Mouse (Mus musculus): ENCODE data around the gene Rnf148.

Gene Rnf148

GRCm38 (mm10) chr6:23655036-23655435, at the start of gene Rnf148:
Gene Rnf148, minus strand, starts transcription at chr6:23655136.
- no peak for ATAC-seq (ENCODE audit: insufficient number of reproducible peaks, low FRiP score, low TSS enrichment)

- ATAC-seq (ENCODE audit: insufficient number of reproducible peaks, low FRiP score, low TSS enrichment), result no peak
Observed at GRCm38 (mm10) chr6:23700879-23701278, 45.9 kb upstream of the Rnf148 start.

GRCm38 (mm10) chr6:23678172-23678571, 23.2 kb upstream of the Rnf148 start:
- ATAC-seq (ENCODE audit: insufficient number of reproducible peaks, low FRiP score, low TSS enrichment), result peak; percentile 58; the same call in 1 of the 2 replicates

GRCm38 (mm10) chr6:23650205-23650604, 4.7 kb downstream of the Rnf148 start, which contains the start of gene Rnf133:
Gene Rnf133, minus strand, starts transcription at chr6:23650305.
- no peak for ATAC-seq (ENCODE audit: insufficient number of reproducible peaks, low FRiP score, low TSS enrichment)

GRCm38 (mm10) chr6:23648732-23649131, 6.2 kb downstream of the Rnf148 start:
- ATAC-seq (ENCODE audit: insufficient number of reproducible peaks, low FRiP score, low TSS enrichment), result no peak

GRCm38 (mm10) chr6:23647627-23648247, 7.2 kb downstream of the Rnf148 start:
- no peak for ATAC-seq (ENCODE audit: insufficient number of reproducible peaks, low FRiP score, low TSS enrichment)

GRCm38 (mm10) chr6:23637081-23637480, 17.9 kb downstream of the Rnf148 start:
- no peak for ATAC-seq (ENCODE audit: insufficient number of reproducible peaks, low FRiP score, low TSS enrichment)

GRCm38 (mm10) chr6:23635208-23635607, 19.7 kb downstream of the Rnf148 start:
- ATAC-seq (ENCODE audit: insufficient number of reproducible peaks, low FRiP score, low TSS enrichment), result no peak

GRCm38 (mm10) chr6:23634016-23634415, 20.9 kb downstream of the Rnf148 start:
- ATAC-seq (ENCODE audit: insufficient number of reproducible peaks, low FRiP score, low TSS enrichment), result no peak

- ATAC-seq (ENCODE audit: insufficient number of reproducible peaks, low FRiP score, low TSS enrichment), result no peak
Observed at GRCm38 (mm10) chr6:23630465-23630864, 24.5 kb downstream of the Rnf148 start.

Data from cerebellum, adult (tissue).